Mouse (Mus musculus): Measurements from ENCODE around the gene Phactr1.

Phactr1 gene

GRCm38 (mm10) chr13:42759170-42759569 lies 78.7 kb downstream of the Phactr1 start:
- no peak for DNase-seq (ENCODE audit: low read depth, low spot score)

GRCm38 (mm10) chr13:42760907-42761544 lies 80.6 kb downstream of the Phactr1 start:
- DNase-seq (ENCODE audit: low read depth, low spot score) = no peak

- no peak for DNase-seq (ENCODE audit: low read depth, low spot score)
Measured at GRCm38 (mm10) chr13:42772314-42772713, 91.9 kb downstream of the Phactr1 start.

GRCm38 (mm10) chr13:42774040-42774439 lies 93.6 kb downstream of the Phactr1 start:
- DNase-seq (ENCODE audit: low read depth, low spot score) = no peak

GRCm38 (mm10) chr13:42782151-42782550 lies 101.7 kb downstream of the Phactr1 start:
- DNase-seq (ENCODE audit: low read depth, low spot score) = no peak

GRCm38 (mm10) chr13:42789221-42789620 lies 108.8 kb downstream of the Phactr1 start:
- no peak for DNase-seq (ENCODE audit: low read depth, low spot score)

GRCm38 (mm10) chr13:42792279-42792678 lies 111.9 kb downstream of the Phactr1 start:
- DNase-seq (ENCODE audit: low read depth, low spot score) = peak; percentile 1

GRCm38 (mm10) chr13:42800523-42800922 lies 120.1 kb downstream of the Phactr1 start:
- DNase-seq (ENCODE audit: low read depth, low spot score) = no peak

GRCm38 (mm10) chr13:42804314-42804713 lies 123.9 kb downstream of the Phactr1 start:
- DNase-seq (ENCODE audit: low read depth, low spot score) = no peak

- DNase-seq (ENCODE audit: low read depth, low spot score) = no peak
Measured at GRCm38 (mm10) chr13:42812762-42813161, 132.3 kb downstream of the Phactr1 start.

- peak; percentile 8 for DNase-seq (ENCODE audit: low read depth, low spot score)
Measured at GRCm38 (mm10) chr13:42818378-42818777, 138.0 kb downstream of the Phactr1 start.

- no peak for DNase-seq (ENCODE audit: low read depth, low spot score)
Measured at GRCm38 (mm10) chr13:42820513-42820912, 140.1 kb downstream of the Phactr1 start.

GRCm38 (mm10) chr13:42821426-42822106 lies 141.1 kb downstream of the Phactr1 start:
- no peak for DNase-seq (ENCODE audit: low read depth, low spot score)

GRCm38 (mm10) chr13:42822545-42822944 lies 142.1 kb downstream of the Phactr1 start:
- DNase-seq (ENCODE audit: low read depth, low spot score) = peak; percentile 22

GRCm38 (mm10) chr13:42823875-42824274 lies 143.5 kb downstream of the Phactr1 start:
- no peak for DNase-seq (ENCODE audit: low read depth, low spot score)

- DNase-seq (ENCODE audit: low read depth, low spot score) = no peak
Measured at GRCm38 (mm10) chr13:42826602-42827001, 146.2 kb downstream of the Phactr1 start.

- DNase-seq (ENCODE audit: low read depth, low spot score) = no peak
Measured at GRCm38 (mm10) chr13:42828978-42829377, 148.6 kb downstream of the Phactr1 start.

- DNase-seq (ENCODE audit: low read depth, low spot score) = no peak
Measured at GRCm38 (mm10) chr13:42835441-42835840, 155.0 kb downstream of the Phactr1 start.

GRCm38 (mm10) chr13:42839358-42839757 lies 158.9 kb downstream of the Phactr1 start:
- no peak for DNase-seq (ENCODE audit: low read depth, low spot score)

- no peak for DNase-seq (ENCODE audit: low read depth, low spot score)
Measured at GRCm38 (mm10) chr13:42852086-42852485, 171.7 kb downstream of the Phactr1 start.

GRCm38 (mm10) chr13:42853900-42854595 lies 173.6 kb downstream of the Phactr1 start:
- no peak for DNase-seq (ENCODE audit: low read depth, low spot score)

GRCm38 (mm10) chr13:42866162-42866941 lies 185.9 kb downstream of the Phactr1 start:
- DNase-seq (ENCODE audit: low read depth, low spot score) = no peak

All from c-Kit-negative CD71-positive TER-119-positive erythroid progenitor cells, embryonic 14.5 days (primary cell).